Mouse (Mus musculus): ENCODE results near the gene Pigh.

Pigh gene

GRCm38 (mm10) chr12:79066431-79066830 is 23.0 kb downstream of the Pigh start:
- no peak for DNase-seq (ENCODE audit: low spot score)

GRCm38 (mm10) chr12:79064451-79064850 is 25.0 kb downstream of the Pigh start:
- no peak for DNase-seq (ENCODE audit: low spot score)

DNA sequence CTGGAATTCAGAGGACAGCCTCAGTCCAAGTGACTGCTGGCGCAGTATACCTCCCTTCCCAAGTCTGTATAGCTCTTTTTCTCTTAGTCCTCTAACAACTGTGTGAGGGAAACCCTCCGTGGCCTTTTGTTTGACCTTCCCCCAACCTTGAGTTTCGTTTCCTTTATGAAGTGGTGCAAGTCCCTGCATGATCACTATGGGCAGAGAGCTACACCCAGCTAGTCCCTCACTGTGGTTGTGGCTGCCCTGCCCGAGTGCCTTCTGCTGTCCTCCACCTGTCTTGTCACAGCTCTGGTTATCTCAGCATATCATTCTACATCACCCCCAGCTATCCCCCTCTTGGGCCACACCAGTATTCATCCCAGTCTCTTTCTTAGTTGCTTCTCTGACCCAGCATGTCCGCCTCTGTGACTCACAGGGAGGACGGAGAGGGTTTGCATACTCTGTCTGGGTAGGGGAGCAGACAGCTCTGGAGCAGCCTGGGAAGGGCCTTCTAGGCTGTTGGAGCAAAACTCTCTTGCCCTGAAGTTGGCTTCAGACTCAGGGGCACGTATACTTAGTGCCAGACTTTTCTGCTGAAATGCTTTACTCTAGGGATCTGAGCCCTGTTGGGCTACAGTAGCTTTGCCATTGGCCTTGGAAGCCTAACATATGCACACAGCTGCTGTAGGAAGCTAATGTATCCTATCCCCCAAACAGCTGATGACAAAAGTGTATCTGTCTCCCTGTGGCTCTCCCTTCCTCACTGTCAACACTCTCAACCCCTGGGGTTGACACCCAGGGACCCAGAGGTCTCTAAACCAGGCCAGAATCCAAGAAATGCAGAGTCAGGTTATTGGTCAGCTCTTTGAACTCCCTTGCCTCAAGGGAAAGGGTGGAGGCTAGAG is 28.4 kb downstream of the Pigh start:
- DNase-seq (ENCODE audit: low spot score): no peak

DNA sequence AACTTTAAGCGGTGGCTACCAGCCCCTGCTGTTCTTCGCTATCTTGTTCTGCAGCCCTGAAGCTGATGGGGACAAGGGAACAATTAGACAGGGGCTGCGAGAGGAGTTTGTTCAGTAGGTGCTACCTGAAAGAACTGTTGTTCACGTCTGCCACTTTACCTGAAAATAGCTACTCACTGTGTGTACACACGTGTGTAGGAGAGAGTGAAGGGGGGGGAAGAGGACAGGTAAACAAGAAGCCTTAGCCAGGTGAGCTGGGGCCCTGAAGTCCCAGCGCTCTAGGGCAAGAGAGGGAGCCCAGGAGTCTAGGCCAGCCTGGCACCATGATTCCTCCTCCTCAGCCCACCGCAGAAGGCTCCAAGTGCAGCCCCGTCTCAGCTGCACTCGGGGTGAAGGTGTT is 29.3 kb downstream of the Pigh start:
- DNase-seq (ENCODE audit: low spot score): no peak

DNA sequence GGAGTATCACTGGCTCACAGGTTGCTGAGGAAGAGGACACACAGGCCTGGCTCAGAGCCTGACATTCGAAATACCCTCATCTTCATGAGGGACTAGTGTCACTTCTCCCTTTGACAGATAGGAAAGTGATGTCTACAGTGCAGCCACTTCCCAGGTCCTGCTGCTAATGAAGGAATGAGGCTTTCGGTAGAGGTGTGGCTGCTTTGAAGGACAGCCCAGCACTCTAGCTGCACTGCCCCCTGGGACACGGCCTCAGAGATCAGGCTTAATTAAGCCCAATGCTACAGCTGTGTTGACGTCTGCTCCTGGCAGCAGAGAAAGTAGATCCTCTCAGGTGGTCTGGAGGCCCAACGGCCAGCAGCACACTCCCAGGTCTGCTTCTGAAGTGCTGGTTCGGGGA is 29.9 kb downstream of the Pigh start:
- no peak for DNase-seq (ENCODE audit: low spot score)

GRCm38 (mm10) chr12:79055276-79055675 is 34.2 kb downstream of the Pigh start:
- DNase-seq (ENCODE audit: low spot score): no peak

GRCm38 (mm10) chr12:79052073-79052472 is 37.4 kb downstream of the Pigh start:
- DNase-seq (ENCODE audit: low spot score): no peak

DNA sequence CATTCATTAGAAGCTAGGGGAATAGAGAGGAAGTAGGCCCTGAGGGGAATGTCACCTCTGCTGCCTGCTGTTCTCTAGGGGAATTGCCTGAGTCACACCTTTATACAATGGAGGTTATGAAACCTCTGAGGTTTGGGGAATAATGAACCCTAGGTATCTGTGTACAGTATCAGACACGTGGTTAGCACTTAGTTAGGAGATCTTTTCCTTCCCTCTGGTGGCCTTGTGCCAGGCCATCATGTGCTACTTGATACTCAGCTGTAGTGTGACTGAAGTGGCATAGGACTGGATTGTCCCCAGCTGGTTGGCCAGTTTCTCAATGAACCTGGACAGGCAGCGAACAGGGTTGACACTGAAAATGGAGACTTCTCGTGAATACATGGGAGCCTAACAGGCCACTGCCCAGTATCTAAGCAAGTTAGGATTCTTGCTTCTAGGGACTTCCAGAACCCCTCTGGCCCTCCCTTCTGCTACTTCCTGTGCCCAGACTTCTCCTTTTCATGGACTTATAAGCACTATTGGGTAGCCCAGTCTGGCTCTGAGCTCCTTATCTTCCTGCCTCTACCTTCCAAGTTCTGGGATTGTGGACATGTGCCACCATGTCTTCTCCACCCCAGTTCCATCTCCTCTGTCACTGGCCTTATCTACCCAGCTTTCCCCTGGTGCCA is 38.8 kb downstream of the Pigh start:
- DNase-seq (ENCODE audit: low spot score): no peak

DNA sequence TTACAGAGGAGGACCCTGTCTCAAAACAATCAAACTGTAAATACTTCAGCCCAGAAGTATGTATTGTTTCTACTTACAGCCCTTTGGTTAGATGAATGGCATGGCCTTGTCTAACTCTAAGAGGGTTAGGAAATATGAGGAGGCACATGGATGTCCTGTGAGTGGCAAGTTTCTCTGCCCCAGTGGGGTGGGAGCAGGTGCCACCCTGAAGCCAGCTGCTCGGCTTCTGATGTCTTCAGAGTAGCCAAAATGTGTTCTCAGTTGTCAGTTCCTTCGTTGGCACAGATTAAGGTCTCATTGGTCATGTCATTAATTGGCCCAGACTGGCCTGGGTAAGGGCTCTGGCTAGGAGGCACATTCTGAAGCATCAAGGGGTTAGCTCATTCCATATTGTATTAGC is 39.6 kb downstream of the Pigh start:
- DNase-seq (ENCODE audit: low spot score): no peak

DNA sequence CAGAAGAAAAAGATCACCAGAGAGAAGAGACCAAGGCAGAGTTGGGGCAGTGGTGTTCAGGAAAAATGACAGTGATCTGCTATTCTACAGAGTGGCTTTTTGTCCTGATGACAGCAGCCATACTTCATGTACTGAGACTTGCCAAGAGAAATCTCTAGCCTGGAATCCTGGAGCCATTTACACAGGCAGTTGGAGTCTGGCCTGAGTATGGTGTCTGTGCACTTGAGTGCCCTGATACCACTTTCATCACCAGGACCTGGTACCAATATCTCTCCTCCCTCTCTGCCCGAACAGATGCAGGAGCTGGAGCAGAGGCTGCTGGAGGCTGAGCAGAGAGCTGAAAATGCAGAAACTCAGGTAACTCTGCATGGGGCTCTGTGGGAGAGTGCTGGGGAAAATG is 40.6 kb downstream of the Pigh start:
- no peak for DNase-seq (ENCODE audit: low spot score)

- DNase-seq (ENCODE audit: low spot score): no peak
These were observed 42.2 kb downstream of the Pigh start for GRCm38 (mm10) chr12:79047203-79047602.

DNA sequence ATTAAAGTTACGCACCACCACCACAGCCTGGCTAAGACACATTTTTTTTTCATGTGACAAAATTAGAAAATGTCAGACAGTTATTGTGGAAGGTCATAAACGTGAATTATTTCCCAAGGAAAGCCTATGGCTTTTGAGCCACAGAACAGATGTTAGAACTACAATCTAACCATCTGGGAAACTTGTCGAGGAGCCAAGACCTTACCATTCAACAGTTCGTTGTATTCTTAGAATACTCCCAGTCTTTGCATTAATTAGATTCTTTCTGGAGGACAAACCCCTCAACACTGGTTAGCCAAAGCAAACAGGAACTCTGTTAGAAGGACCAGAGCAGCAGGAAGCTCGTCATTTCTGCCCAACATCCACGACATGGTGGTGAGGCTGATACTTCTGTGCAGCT is 43.3 kb downstream of the Pigh start:
- DNase-seq (ENCODE audit: low spot score): no peak

- no peak for DNase-seq (ENCODE audit: low spot score)
These were observed 44.8 kb downstream of the Pigh start for GRCm38 (mm10) chr12:79044668-79045067.

GRCm38 (mm10) chr12:79041436-79041835 is 48.0 kb downstream of the Pigh start:
- no peak for DNase-seq (ENCODE audit: low spot score)

DNA sequence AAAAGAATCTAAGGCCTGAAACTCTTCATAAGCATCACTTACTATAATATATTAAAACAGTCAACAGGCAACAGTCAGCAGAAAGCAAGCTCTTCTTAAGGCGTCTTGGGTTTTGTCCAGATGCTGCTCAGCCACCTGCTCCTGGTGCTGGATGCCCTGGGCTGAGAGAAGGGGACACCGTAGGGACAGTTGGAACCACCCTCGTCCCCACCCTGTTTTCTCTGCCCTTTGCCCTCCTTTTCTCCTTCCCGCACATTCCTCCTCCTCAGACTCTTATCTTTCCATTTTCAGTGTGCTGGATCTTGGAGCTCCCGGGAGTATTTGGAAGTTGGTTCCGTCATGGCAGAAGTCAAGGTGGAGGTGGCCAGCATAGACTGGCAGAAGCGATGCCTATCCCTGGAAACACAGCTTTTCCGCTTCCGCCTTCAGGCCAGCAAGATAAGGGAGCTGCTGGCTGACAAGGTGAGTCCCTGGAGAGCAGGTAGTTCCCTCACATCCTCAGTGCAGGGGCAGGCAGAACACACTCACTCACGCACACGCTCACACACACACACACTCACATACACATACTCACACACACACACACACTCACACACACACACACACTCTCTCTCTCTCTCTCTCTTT is 49.1 kb downstream of the Pigh start:
- DNase-seq (ENCODE audit: low spot score): no peak

- DNase-seq (ENCODE audit: low spot score): no peak
These were observed 49.7 kb downstream of the Pigh start for GRCm38 (mm10) chr12:79039708-79040107.

DNA sequence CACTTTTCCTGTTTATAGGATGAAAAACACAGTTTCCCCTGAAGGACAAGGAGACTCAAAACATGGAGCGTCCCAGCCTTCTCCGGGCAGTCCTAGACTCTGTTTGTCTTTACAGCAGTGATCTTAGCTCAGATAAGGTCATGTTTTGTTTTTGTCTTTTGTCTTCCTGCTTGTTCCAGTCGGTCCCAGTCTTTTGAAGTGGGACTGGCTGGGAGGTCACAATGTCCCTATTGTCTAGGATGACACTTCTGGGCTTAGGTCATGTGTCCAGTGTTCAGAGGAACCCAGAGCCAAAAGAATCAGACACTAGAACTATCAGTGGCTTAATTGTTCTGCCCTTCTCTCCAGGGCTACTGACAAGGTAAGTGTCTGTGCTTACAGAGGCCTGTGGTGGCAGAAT is 54.1 kb downstream of the Pigh start:
- no peak for DNase-seq (ENCODE audit: low spot score)

- no peak for DNase-seq (ENCODE audit: low spot score)
These were observed 55.1 kb downstream of the Pigh start for GRCm38 (mm10) chr12:79034331-79034730.
